Mouse (Mus musculus): Measurements from ENCODE around the gene Dbi. TPM values are rescaled to one million over a fixed set of nuclear protein-coding genes. Genes with fewer than 3 reads are reported as not detected.
A peak's percentile ranks its signal among the peaks of the same experiment; 100 is the strongest.

Dbi gene
- polyA plus RNA-seq, 1 experiment: 1,337 TPM

GRCm38 (mm10) chr1:120085696-120086095 lies 35.2 kb downstream of the Dbi start:
- TF ChIP-seq POLR2A (IDR thresholded peaks at IDR 0.05; ENCODE audit: low read depth, low read length) (no peak), CTCF (conservative IDR thresholded peaks at IDR 0.05; ENCODE audit: insufficient read depth, insufficient read length, low read depth, low read length) (no peak)
- WGBS: 92% methylated on average over 3 of the region's 3 CpGs
- H3K27ac ChIP-seq (ENCODE audit: insufficient read depth, low read depth, low read length): no peak overlapping the region
- no peaks in the 10 kb centered on the region for H3K27me3 ChIP-seq (replicated peaks; ENCODE audit: control insufficient read depth, insufficient read depth, low read length)
- H3K36me3 ChIP-seq (ENCODE audit: control insufficient read depth, insufficient read depth, low read length): no peaks in the 10 kb centered on the region
- no peaks in the 10 kb centered on the region for H3K4me1 ChIP-seq (ENCODE audit: control insufficient read depth, insufficient read depth, low read length)
- no peak overlapping the region for H3K4me3 ChIP-seq (ENCODE audit: insufficient read depth, low read depth, low read length)
- DNase-seq: no peak

DNA sequence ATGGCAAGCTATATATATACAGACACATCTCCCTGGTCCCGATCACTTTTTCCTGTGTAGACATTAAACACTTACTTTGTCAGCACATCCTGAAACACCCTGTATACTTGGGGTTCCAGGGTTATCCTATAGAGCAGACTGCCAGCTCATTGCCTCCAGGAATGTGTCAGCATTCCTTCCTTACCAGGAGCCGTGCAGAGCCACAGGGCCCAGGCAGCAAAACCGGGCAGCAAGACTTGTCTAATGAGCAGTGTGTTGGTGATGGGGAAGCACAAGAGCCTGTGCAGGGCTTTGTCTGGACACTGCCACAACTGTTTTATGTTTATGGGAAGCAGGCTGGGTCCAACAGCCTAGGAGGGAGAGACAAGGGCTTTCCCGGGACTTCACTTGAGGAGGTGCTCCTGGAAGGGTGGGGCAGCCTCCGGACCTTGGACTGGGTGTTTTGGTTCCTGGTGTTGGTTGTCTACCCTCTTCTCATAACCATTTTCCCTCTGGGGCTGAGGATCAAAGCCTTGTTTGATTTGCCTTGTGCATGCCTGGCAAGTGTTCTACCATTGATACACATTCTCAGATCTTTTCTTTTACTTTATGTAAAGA lies 36.9 kb downstream of the Dbi start:
- Histone ChIP-seq H3K4me1 (ENCODE audit: control insufficient read depth, insufficient read depth, low read length) (no peaks in the 10 kb centered on the region), H3K27me3 (replicated peaks; ENCODE audit: control insufficient read depth, insufficient read depth, low read length) (no peaks in the 10 kb centered on the region), H3K36me3 (ENCODE audit: control insufficient read depth, insufficient read depth, low read length) (no peaks in the 10 kb centered on the region), H3K27ac (ENCODE audit: insufficient read depth, low read depth, low read length) (no peak overlapping the region), H3K4me3 (ENCODE audit: insufficient read depth, low read depth, low read length) (no peak overlapping the region)
- 48% methylated on average over 5 of the region's 5 CpGs for WGBS
- TF ChIP-seq CTCF (conservative IDR thresholded peaks at IDR 0.05; ENCODE audit: insufficient read depth, insufficient read length, low read depth, low read length) (no peak), POLR2A (IDR thresholded peaks at IDR 0.05; ENCODE audit: low read depth, low read length) (no peak)
- no peak for DNase-seq

GRCm38 (mm10) chr1:120082957-120083585 lies 37.8 kb downstream of the Dbi start:
- DNase-seq: peak; percentile 35
- Histone ChIP-seq H3K4me1 (ENCODE audit: control insufficient read depth, insufficient read depth, low read length) (no peaks in the 10 kb centered on the region), H3K4me3 (ENCODE audit: insufficient read depth, low read depth, low read length) (no peak overlapping the region), H3K36me3 (ENCODE audit: control insufficient read depth, insufficient read depth, low read length) (no peaks in the 10 kb centered on the region), H3K27me3 (replicated peaks; ENCODE audit: control insufficient read depth, insufficient read depth, low read length) (no peaks in the 10 kb centered on the region), H3K27ac (ENCODE audit: insufficient read depth, low read depth, low read length) (no peak overlapping the region)
- no peak for TF ChIP-seq CTCF (conservative IDR thresholded peaks at IDR 0.05; ENCODE audit: insufficient read depth, insufficient read length, low read depth, low read length)
- no peak for TF ChIP-seq POLR2A (IDR thresholded peaks at IDR 0.05; ENCODE audit: low read depth, low read length)
- WGBS: 19% methylated on average over 7 of the region's 7 CpGs

GRCm38 (mm10) chr1:120080632-120081031 lies 40.2 kb downstream of the Dbi start:
- no peak for TF ChIP-seq POLR2A (IDR thresholded peaks at IDR 0.05; ENCODE audit: low read depth, low read length)
- TF ChIP-seq CTCF (conservative IDR thresholded peaks at IDR 0.05; ENCODE audit: insufficient read depth, insufficient read length, low read depth, low read length): no peak
- Histone ChIP-seq H3K4me3 (ENCODE audit: insufficient read depth, low read depth, low read length) (no peak overlapping the region), H3K27me3 (replicated peaks; ENCODE audit: control insufficient read depth, insufficient read depth, low read length) (no peaks in the 10 kb centered on the region), H3K4me1 (ENCODE audit: control insufficient read depth, insufficient read depth, low read length) (0 out of 2 replicates have a peak, but pooled peaks cover 4% of the 10 kb centered on the region), H3K27ac (ENCODE audit: insufficient read depth, low read depth, low read length) (no peak overlapping the region), H3K36me3 (ENCODE audit: control insufficient read depth, insufficient read depth, low read length) (no peaks in the 10 kb centered on the region)
- 85% methylated on average over 1 of the region's 1 CpGs for WGBS
- no peak for DNase-seq

DNA sequence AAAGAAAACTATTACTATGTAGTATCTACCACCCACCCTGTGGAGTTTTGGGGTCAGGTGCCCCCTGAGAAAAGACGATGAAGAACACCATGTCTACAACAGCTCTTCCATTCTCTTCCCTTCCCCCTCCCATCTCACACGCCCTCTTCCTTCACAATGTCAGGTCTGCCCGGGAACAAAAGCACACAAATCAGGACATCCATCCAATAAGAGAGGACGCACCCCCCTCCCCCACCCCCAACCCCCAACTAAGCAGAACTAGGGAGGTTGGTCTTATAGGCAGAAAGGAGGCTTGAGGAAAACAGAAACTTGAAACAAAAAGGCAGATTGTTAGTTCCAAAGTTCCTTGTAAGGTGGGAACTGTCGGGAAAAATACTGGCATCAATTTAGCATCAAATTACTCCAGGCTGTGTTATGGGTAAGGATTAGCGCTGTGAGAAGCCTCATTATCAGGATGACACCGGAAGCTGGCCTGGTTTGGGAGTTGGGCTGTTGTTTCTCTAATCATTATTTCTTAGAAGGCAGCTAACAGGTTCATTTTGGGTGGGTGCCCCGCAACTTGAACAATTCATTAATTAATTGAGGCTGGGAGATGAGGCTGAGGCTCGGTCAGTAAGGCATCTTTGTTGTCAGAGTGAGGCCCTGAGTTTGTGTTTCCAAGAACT lies 43.0 kb downstream of the Dbi start:
- Histone ChIP-seq H3K4me1 (ENCODE audit: control insufficient read depth, insufficient read depth, low read length) (peaks cover 15% of the 10 kb centered on the region), H3K27ac (ENCODE audit: insufficient read depth, low read depth, low read length) (no peak overlapping the region), H3K4me3 (ENCODE audit: insufficient read depth, low read depth, low read length) (no peak overlapping the region), H3K27me3 (replicated peaks; ENCODE audit: control insufficient read depth, insufficient read depth, low read length) (no peaks in the 10 kb centered on the region), H3K36me3 (ENCODE audit: control insufficient read depth, insufficient read depth, low read length) (no peaks in the 10 kb centered on the region)
- 60% methylated on average over 9 of the region's 9 CpGs for WGBS
- no peak for DNase-seq
- no peak for TF ChIP-seq POLR2A (IDR thresholded peaks at IDR 0.05; ENCODE audit: low read depth, low read length)
- TF ChIP-seq CTCF (conservative IDR thresholded peaks at IDR 0.05; ENCODE audit: insufficient read depth, insufficient read length, low read depth, low read length): no peak

DNA sequence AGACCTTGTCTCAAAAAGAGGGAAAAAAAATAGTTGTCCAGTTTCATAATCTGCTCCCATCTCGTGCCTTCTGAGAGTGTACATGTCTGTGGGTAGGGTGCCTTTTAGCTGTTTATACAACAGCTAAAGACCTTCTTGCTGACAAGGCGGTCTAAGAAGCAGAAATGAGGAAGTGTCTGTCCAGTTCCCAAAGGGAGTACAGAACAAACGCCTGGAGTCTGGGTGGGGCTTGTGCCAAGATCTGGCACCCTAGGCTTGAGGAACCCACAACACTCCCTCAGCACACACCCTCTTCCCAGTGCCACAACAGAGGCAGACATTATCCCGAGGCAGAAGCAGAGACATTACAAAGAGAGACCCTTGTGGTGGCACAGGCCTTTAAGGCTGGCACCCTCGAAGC lies 45.4 kb downstream of the Dbi start:
- 61% methylated on average over 5 of the region's 5 CpGs for WGBS
- Histone ChIP-seq H3K4me1 (ENCODE audit: control insufficient read depth, insufficient read depth, low read length) (peaks cover 28% of the 10 kb centered on the region), H3K27me3 (replicated peaks; ENCODE audit: control insufficient read depth, insufficient read depth, low read length) (no peaks in the 10 kb centered on the region), H3K4me3 (ENCODE audit: insufficient read depth, low read depth, low read length) (no peak overlapping the region), H3K36me3 (ENCODE audit: control insufficient read depth, insufficient read depth, low read length) (no peaks in the 10 kb centered on the region), H3K27ac (ENCODE audit: insufficient read depth, low read depth, low read length) (peak overlapping the region; percentile 40)
- TF ChIP-seq POLR2A (IDR thresholded peaks at IDR 0.05; ENCODE audit: low read depth, low read length) (no peak), CTCF (conservative IDR thresholded peaks at IDR 0.05; ENCODE audit: insufficient read depth, insufficient read length, low read depth, low read length) (no peak)
- no peak for DNase-seq

DNA sequence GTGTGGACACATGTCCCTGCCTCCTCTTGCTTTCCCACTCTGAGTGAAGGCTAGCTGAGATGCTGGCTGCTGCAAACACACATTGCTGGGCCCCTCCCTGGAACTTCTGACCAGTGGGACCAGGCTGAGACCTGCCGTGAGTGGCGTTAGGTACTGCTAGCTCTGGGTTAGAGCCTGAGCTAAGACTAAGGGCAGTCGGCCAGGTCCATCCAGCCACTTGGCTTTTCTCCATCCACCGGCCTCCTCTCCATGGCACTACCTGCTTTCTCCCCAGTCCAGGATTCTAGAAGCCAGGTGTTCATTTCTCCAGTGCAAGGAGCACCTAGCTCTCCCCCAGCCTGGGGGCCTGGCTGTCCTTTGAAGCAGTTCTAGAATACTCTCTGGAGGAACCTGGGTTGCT lies 45.9 kb downstream of the Dbi start:
- no peak overlapping the region for H3K4me3 ChIP-seq (ENCODE audit: insufficient read depth, low read depth, low read length)
- no peak for TF ChIP-seq POLR2A (IDR thresholded peaks at IDR 0.05; ENCODE audit: low read depth, low read length)
- no peak for TF ChIP-seq CTCF (conservative IDR thresholded peaks at IDR 0.05; ENCODE audit: insufficient read depth, insufficient read length, low read depth, low read length)
- 19% methylated on average over 4 of the region's 4 CpGs for WGBS
- H3K27me3 ChIP-seq (replicated peaks; ENCODE audit: control insufficient read depth, insufficient read depth, low read length): no peaks in the 10 kb centered on the region
- DNase-seq: peak; percentile 78
- H3K27ac ChIP-seq (ENCODE audit: insufficient read depth, low read depth, low read length): peak overlapping the region; percentile 40
- peaks cover 28% of the 10 kb centered on the region for H3K4me1 ChIP-seq (ENCODE audit: control insufficient read depth, insufficient read depth, low read length)
- H3K36me3 ChIP-seq (ENCODE audit: control insufficient read depth, insufficient read depth, low read length): no peaks in the 10 kb centered on the region

All from kidney, adult 2 months (tissue).